Comparison of ENCODE assay signal across 9 mouse cellular contexts in the genomic region with DNA sequence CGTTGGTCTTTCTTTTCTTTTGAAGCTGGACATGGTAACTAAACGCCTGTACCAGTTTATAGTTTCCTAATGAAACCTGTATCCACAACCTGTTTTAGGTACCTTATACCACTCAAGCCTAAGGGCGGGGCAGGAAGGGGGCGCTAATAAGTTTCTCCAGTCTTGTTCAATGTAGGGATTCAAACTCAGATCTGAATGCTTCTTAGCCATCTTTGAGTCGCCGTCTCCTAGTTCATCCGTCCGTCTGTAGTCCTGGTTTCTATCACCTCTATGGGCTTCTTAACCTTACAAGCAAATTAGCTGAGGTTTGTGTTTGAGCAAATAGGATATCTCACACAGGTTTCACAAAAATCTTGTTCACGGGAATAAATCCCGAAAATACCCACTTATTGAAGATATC. TPM values are rescaled to one million over a fixed set of nuclear protein-coding genes. Genes with fewer than 3 reads are reported as not detected.
DNase-seq lines count a peak whose midpoint lies in the region; ATAC-seq and TF ChIP-seq lines count a peak whose summit lies in the region.
"Had no signal": no experiment of that assay in that cellular context is flagged by ENCODE, and none has a peak within 500 bp of the region (broad histone marks: within the 10 kb centered on the region; RNA-seq: fewer than 3 reads in every experiment).

No protein-coding gene starts in this region.

- H3K9ac ChIP-seq in hindbrain, embryonic 16.5 days (ENCODE audit: low read depth, low read length), result peak overlapping the region; percentile 86
- H3K9ac ChIP-seq in lung, embryonic 16.5 days (ENCODE audit: low read length), result peak overlapping the region; percentile 84

- no peaks in the 10 kb centered on the region for H3K9me3 ChIP-seq in hindbrain, embryonic 16.5 days (ENCODE audit: control insufficient read depth, low read length)
- H3K9me3 ChIP-seq in lung, embryonic 16.5 days (ENCODE audit: control insufficient read depth, low read length), result no peaks in the 10 kb centered on the region

- peak overlapping the region; percentile 80 for H3K4me2 ChIP-seq in hindbrain, embryonic 16.5 days (ENCODE audit: low read length)
- H3K4me2 ChIP-seq in lung, embryonic 16.5 days (ENCODE audit: low read depth, low read length), result peak overlapping the region; percentile 67

- no peaks in the 10 kb centered on the region for H3K27me3 ChIP-seq in kidney, adult 2 months (replicated peaks; ENCODE audit: control insufficient read depth, insufficient read depth, low read length)
- no peaks in the 10 kb centered on the region for H3K27me3 ChIP-seq in hindbrain, embryonic 16.5 days (replicated peaks; ENCODE audit: control insufficient read depth, insufficient read depth, low read length)
- H3K27me3 ChIP-seq in lung, embryonic 16.5 days (ENCODE audit: control insufficient read depth, insufficient read depth, low read depth, low read length), result no peaks in the 10 kb centered on the region

- WGBS in kidney, adult 2 months, result 3% methylated on average over 10 of the region's 10 CpGs
- 10% methylated on average over 10 of the region's 10 CpGs for WGBS in hindbrain, embryonic 16.5 days
- 8% methylated on average over 10 of the region's 10 CpGs for WGBS in lung, embryonic 16.5 days

- no peak for ATAC-seq in hindbrain, embryonic 16.5 days
- no peak for ATAC-seq in lung, embryonic 16.5 days (ENCODE audit: low read depth)

- no peak for TF ChIP-seq POLR2A in kidney, adult 2 months (IDR thresholded peaks at IDR 0.05; ENCODE audit: low read depth, low read length)
- no peak for TF ChIP-seq POLR2A in cortical plate, adult 2 months (IDR thresholded peaks at IDR 0.05; ENCODE audit: extremely low read depth, insufficient read depth, low read length)

- peak overlapping the region; percentile 100 for H3K4me3 ChIP-seq in kidney, adult 2 months (ENCODE audit: insufficient read depth, low read depth, low read length)
- H3K4me3 ChIP-seq in cortical plate, adult 2 months (ENCODE audit: insufficient read depth, low read length), result peak overlapping the region; percentile 96
- peak overlapping the region; percentile 69 for H3K4me3 ChIP-seq in hindbrain, embryonic 16.5 days (ENCODE audit: low read length)
- peak overlapping the region; percentile 67 for H3K4me3 ChIP-seq in lung, embryonic 16.5 days (ENCODE audit: low read length)

- peak overlapping the region; percentile 24; the same call in 1 of the 2 replicates for H3K27ac ChIP-seq in kidney, adult 2 months (ENCODE audit: insufficient read depth, low read depth, low read length)
- H3K27ac ChIP-seq in cortical plate, adult 2 months (ENCODE audit: insufficient read depth, low read length), result peak overlapping the region; percentile 11; the same call in 1 of the 2 replicates
- peak overlapping the region; percentile 95 for H3K27ac ChIP-seq in hindbrain, embryonic 16.5 days (ENCODE audit: low read depth, low read length)
- H3K27ac ChIP-seq in lung, embryonic 16.5 days (ENCODE audit: low read length), result peak overlapping the region; percentile 88

- H3K36me3 ChIP-seq in kidney, adult 2 months (ENCODE audit: control insufficient read depth, insufficient read depth, low read length), result no peaks in the 10 kb centered on the region
- no peaks in the 10 kb centered on the region for H3K36me3 ChIP-seq in hindbrain, embryonic 16.5 days (ENCODE audit: control insufficient read depth, insufficient read depth, low read length)
- H3K36me3 ChIP-seq in lung, embryonic 16.5 days (ENCODE audit: control insufficient read depth, insufficient read depth, low read length), result no peaks in the 10 kb centered on the region

- DNase-seq in kidney, adult 2 months, result no peak
- DNase-seq in kidney, adult 9 months, result no peak
- peak; percentile 64 for DNase-seq in thymus, postnatal 14 days
- DNase-seq in urinary bladder, postnatal 4 days (ENCODE audit: low spot score in 2 of 2), result no peak
- DNase-seq in gastrocnemius, postnatal 25 days, result no peak

- no peak for TF ChIP-seq CTCF in kidney, adult 2 months (conservative IDR thresholded peaks at IDR 0.05; ENCODE audit: insufficient read depth, insufficient read length, low read depth, low read length)
- TF ChIP-seq CTCF in cortical plate, adult 2 months (IDR thresholded peaks at IDR 0.05; ENCODE audit: extremely low read depth, insufficient read depth, low read length), result no peak

- H3K4me1 ChIP-seq in kidney, adult 2 months (ENCODE audit: control insufficient read depth, insufficient read depth, low read length), result peaks cover 8% of the 10 kb centered on the region
- peaks cover 6% of the 10 kb centered on the region for H3K4me1 ChIP-seq in cortical plate, adult 2 months (ENCODE audit: control insufficient read depth, insufficient read depth, low read length)
- peaks cover 40% of the 10 kb centered on the region for H3K4me1 ChIP-seq in hindbrain, embryonic 16.5 days (ENCODE audit: control insufficient read depth, insufficient read depth, low read depth, low read length)
- peaks cover 20% of the 10 kb centered on the region for H3K4me1 ChIP-seq in lung, embryonic 16.5 days (replicated peaks; ENCODE audit: control insufficient read depth, insufficient read depth, low read length)

RNA-seq across cellular contexts. Expression of a gene that starts 0.3 kb away (rescaled TPM):
- polyA plus RNA-seq in kidney, adult 2 months (2012; rRNA removed), result 11.4 and 11.8 TPM in 2 replicates
- polyA plus RNA-seq in cortical plate, adult 2 months (2012; rRNA removed), result 7.0 and 7.3 TPM in 2 replicates
- polyA plus RNA-seq in hindbrain, embryonic 16.5 days (2015; fragmentation: Nextera tagmentation; extraction: Ambion mirVana), result 15.0 and 16.7 TPM in 2 replicates
- 13.1 and 13.9 TPM in 2 replicates for polyA plus RNA-seq in lung, embryonic 16.5 days (2015; fragmentation: Nextera tagmentation; extraction: Ambion mirVana)
- 10 to 100 TPM in 1 of 2 experiments, 1 to 10 TPM in 1; 9.0 to 11.9 TPM for total RNA-seq in gastrocnemius, postnatal 25 days (2021)

RNA-seq across cellular contexts. Expression of a gene that starts 3.3 kb away (rescaled TPM):
- polyA plus RNA-seq in kidney, adult 2 months (2012; rRNA removed), result 34.9 and 37.4 TPM in 2 replicates
- 130 and 131 TPM in 2 replicates for polyA plus RNA-seq in cortical plate, adult 2 months (2012; rRNA removed)
- polyA plus RNA-seq in hindbrain, embryonic 16.5 days (2015; fragmentation: Nextera tagmentation; extraction: Ambion mirVana), result 113 and 131 TPM in 2 replicates
- 54.9 and 59.8 TPM in 2 replicates for polyA plus RNA-seq in lung, embryonic 16.5 days (2015; fragmentation: Nextera tagmentation; extraction: Ambion mirVana)
- 10 to 100 TPM; 30.1 to 32.3 TPM for total RNA-seq in gastrocnemius, postnatal 25 days (2021)

RNA-seq across cellular contexts. Expression of a gene that starts 15.6 kb away (rescaled TPM):
- 0.03 TPM in 1 of 2 replicates, not detected in the other for polyA plus RNA-seq in kidney, adult 2 months (2012; rRNA removed)
- not detected in 2 replicates for polyA plus RNA-seq in cortical plate, adult 2 months (2012; rRNA removed)
- polyA plus RNA-seq in hindbrain, embryonic 16.5 days (2015; fragmentation: Nextera tagmentation; extraction: Ambion mirVana), result 0.10 TPM in 1 of 2 replicates, not detected in the other
- polyA plus RNA-seq in lung, embryonic 16.5 days (2015; fragmentation: Nextera tagmentation; extraction: Ambion mirVana), result 0.45 and 0.75 TPM in 2 replicates
- total RNA-seq in gastrocnemius, postnatal 25 days (2021), result not detected
- polyA plus RNA-seq: large intestine, adult 2 months had no signal

Comparison
In these comparisons a context has a peak if more than half of its experiments do, and no peak if none do; other contexts are left out.
1. H3K27ac ChIP-seq: peak in every context shown above with its lines; median percentile 95 in hindbrain, embryonic 16.5 days; 88 in lung, embryonic 16.5 days; 24 in kidney, adult 2 months; 11 in cortical plate, adult 2 months.